Mouse (Mus musculus) neural tube, embryonic 11.5 days (tissue): ENCODE measurements around the gene Rho. TPM values are rescaled to one million over a fixed set of nuclear protein-coding genes. Genes with fewer than 3 reads are reported as not detected.

Experiments
- ATAC-seq: fragments of 200-750 bp; cut with Nextera tagmentation; 2 replicates; pipeline ENCODE4 v1.8.0; 2017; ENCODE audit warnings: moderate number of reproducible peaks, mild to moderate bottlenecking, moderate TSS enrichment, moderate library complexity; ENCODE audit not compliant: insufficient read depth, low FRiP score, low TSS enrichment
- DNase-seq: peaks from one replicate; pipeline ENCODE4 v3.0.0-alpha.2; 2015; ENCODE audit warnings: low spot score
- H3K27ac ChIP-seq: fragments of 300-500 bp; sonication (generic); 2 replicates; pipeline ENCODE4 v1.5.1; 2014; ENCODE audit warnings: low read depth, mild to moderate bottlenecking, low read length
- H3K27me3 ChIP-seq: fragments of 300-500 bp; sonication (generic); 2 replicates; pipeline ENCODE4 v1.6.1; 2014; ENCODE audit warnings: mild to moderate bottlenecking, low read length, mixed read lengths; ENCODE audit not compliant: control insufficient read depth, insufficient read depth
- H3K36me3 ChIP-seq: fragments of 300-500 bp; sonication (generic); 2 replicates; pipeline ENCODE4 v1.6.1; 2014; ENCODE audit warnings: mild to moderate bottlenecking, low read length, moderate library complexity, mixed read lengths; ENCODE audit not compliant: control insufficient read depth, insufficient read depth
- H3K4me1 ChIP-seq: fragments of 300-500 bp; sonication (generic); 2 replicates; pipeline ENCODE4 v1.6.1; 2014; ENCODE audit warnings: low read length, mixed read lengths; ENCODE audit not compliant: control insufficient read depth, insufficient read depth
- H3K4me2 ChIP-seq: fragments of 300-500 bp; sonication (generic); 2 replicates; pipeline ENCODE4 v1.6.1; 2014; ENCODE audit warnings: low read depth, mild to moderate bottlenecking, moderate library complexity
- H3K4me3 ChIP-seq: fragments of 300-500 bp; sonication (generic); 2 replicates; pipeline ENCODE4 v1.5.1; 2014; ENCODE audit warnings: low read depth, low read length
- H3K9ac ChIP-seq: fragments of 300-500 bp; sonication (generic); 2 replicates; pipeline ENCODE4 v1.6.1; 2014; ENCODE audit warnings: mild to moderate bottlenecking, low read length
- H3K9me3 ChIP-seq: fragments of 300-500 bp; sonication (generic); 2 replicates; pipeline ENCODE4 v1.6.1; 2016; ENCODE audit warnings: low read length; ENCODE audit not compliant: control insufficient read depth
- WGBS: fragments of 180-500 bp; shearing (Covaris S2); extraction: QIAGEN DNeasy Blood & Tissue Kit; methylation state at CpG from one replicate; pipeline ENCODE4 v1.1.7; 2014; 5-methylcytosine and 5-hydroxymethylcytosine counted together
- polyA plus RNA-seq: library from polyadenylated mRNA; unstranded; fragments of >200 nt; fragmentation: Nextera tagmentation; extraction: Ambion mirVana; gene quantifications from 2 replicates; pipeline ENCODE4 v1.2.1, GENCODE M21; 2014

Rho gene
- polyA plus RNA-seq, 1 experiment from 2014 or later: not detected

DNA sequence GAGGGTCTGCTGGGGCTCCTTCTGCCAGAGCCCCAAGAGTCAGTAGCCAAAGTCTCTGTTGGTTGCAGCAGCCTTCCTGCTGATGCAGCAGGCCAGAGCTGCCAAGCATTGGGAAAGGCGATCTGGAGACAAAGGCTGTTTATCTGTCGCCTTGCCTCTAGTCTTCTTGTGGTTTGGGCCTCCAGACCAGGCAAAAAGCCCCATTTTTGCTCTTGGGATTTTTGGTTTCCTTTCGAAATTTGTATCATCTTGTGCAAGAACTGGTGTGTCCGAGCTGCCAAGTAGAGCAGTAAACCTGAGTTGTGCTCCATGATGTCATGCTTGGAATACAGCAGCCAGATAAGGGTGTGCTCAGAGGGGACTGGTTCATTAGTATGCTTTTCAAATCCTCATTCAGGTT, 34.4 kb upstream of the Rho start:
- H3K9me3 ChIP-seq: no peaks in the 10 kb centered on the region
- no peak for DNase-seq
- H3K9ac ChIP-seq: no peak overlapping the region
- no peak overlapping the region for H3K27ac ChIP-seq
- no peaks in the 10 kb centered on the region for H3K4me1 ChIP-seq
- WGBS: 91% methylated on average over 4 of the region's 4 CpGs
- no peak overlapping the region for H3K4me2 ChIP-seq
- H3K27me3 ChIP-seq: no peaks in the 10 kb centered on the region
- no peak for ATAC-seq
- peaks cover 3% of the 10 kb centered on the region; the same call in 1 of the 2 replicates for H3K36me3 ChIP-seq
- H3K4me3 ChIP-seq: no peak overlapping the region

DNA sequence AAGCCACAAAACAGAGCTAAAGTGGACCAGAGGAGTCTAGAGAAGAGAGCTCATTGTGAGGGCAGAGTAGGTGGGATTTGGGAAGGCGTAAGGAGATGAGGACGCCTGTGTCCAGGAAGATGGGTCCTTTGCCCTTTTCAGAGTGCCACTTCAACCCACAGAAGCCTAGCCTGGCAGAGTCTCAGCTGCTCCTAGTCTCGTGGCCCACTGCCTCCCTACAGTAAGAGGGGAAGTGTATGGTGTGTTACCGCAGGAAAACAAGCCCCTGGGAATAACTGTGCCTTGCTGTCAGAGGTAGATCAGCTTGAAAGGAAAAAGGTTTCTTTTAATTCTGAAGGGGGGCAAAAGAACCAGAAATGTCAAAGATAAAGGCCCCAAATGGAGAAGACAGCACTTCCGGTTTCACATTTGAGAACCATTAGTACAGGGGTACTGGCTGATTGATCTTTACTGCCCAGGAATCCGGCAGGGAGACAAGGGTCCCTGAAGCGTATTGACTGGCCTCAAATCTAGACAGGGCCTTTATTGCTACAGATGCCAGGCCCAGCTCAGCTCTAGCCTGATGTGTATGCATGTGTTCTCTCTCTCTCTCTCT, 33.5 kb upstream of the Rho start:
- no peak for ATAC-seq
- DNase-seq: no peak

DNA sequence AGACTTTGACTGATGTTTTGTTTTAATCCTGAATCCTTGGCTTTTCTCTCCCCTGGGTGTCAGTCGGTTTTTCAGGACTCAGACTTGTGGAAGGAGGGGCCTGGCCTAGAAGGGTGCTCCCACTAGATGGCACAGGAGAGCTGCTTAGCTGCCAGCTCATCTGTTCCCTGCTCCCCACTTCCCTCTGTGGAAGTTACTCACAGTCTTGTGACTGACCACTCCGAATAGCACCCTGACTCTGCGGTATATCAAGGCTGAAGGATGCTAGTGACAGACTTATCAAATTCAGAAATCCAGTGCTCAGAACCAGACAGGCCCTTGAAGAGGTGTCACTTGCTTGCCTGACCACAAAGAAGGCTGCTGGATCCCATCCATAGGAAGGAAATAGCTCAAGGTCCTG, 30.5 kb upstream of the Rho start:
- Histone ChIP-seq H3K9me3 (no peaks in the 10 kb centered on the region), H3K4me2 (no peak overlapping the region), H3K36me3 (peaks cover 3% of the 10 kb centered on the region; the same call in 1 of the 2 replicates), H3K27me3 (no peaks in the 10 kb centered on the region), H3K9ac (no peak overlapping the region), H3K4me3 (no peak overlapping the region), H3K27ac (no peak overlapping the region), H3K4me1 (no peaks in the 10 kb centered on the region)
- ATAC-seq (no peak), DNase-seq (peak; percentile 70)
- WGBS: 36% methylated on average over 3 of the region's 3 CpGs

More for the DNA sequence above, 33.5 kb upstream of the Rho start:
- 78% methylated on average over 7 of the region's 7 CpGs for WGBS
- H3K9ac ChIP-seq: no peak overlapping the region
- H3K9me3 ChIP-seq: no peaks in the 10 kb centered on the region
- no peak overlapping the region for H3K27ac ChIP-seq
- H3K36me3 ChIP-seq: peaks cover 3% of the 10 kb centered on the region; the same call in 1 of the 2 replicates
- H3K4me1 ChIP-seq: no peaks in the 10 kb centered on the region
- no peak overlapping the region for H3K4me2 ChIP-seq
- H3K4me3 ChIP-seq: no peak overlapping the region
- H3K27me3 ChIP-seq: no peaks in the 10 kb centered on the region

DNA sequence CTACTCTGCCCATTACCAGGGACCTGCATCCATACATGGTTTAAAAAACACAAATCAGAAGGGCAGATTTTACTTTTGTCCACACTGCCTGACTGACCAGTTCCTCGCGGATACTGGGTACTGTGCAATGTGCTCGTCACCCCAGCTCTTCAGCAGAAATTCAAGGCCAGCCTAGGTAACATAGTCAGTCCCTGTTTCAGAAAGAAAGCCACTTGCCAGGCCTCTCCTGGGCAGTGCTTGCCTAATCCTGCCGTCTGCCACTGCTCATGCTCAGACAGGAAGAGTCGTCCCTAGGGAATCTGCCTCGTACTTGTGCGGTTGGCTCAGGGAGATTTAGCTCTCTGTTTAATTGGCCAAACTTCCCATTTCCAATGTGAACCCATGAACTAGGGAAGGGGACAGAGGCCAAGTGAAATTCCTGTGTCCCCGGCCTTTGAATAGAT, 30.0 kb upstream of the Rho start:
- Histone ChIP-seq H3K9ac (no peak overlapping the region), H3K4me2 (no peak overlapping the region), H3K36me3 (peaks cover 3% of the 10 kb centered on the region; the same call in 1 of the 2 replicates), H3K4me1 (no peaks in the 10 kb centered on the region), H3K9me3 (no peaks in the 10 kb centered on the region), H3K27me3 (no peaks in the 10 kb centered on the region), H3K27ac (no peak overlapping the region), H3K4me3 (no peak overlapping the region)
- DNase-seq (no peak), ATAC-seq (no peak)
- WGBS: 84% methylated on average over 8 of the region's 8 CpGs

DNA sequence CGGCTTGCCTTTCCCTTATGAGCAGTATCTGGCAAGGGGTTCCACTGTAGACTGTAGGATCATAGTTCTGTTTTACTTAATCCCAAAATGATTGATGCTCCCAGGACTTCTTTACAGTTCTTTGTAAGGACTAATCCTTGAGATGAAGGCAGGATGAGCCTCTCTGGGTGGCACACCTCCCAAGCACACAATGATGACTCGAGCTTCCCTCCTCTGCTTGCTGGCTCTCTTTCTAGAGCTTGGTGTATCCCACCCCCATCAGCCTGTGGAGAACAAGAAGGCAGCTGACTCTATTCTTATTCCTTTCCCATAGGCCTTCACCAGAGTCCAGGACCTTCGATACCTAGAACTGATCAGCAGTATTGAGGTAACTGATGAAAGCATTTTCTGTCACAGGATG, 29.0 kb upstream of the Rho start:
- Histone ChIP-seq H3K27me3 (no peaks in the 10 kb centered on the region), H3K4me3 (no peak overlapping the region), H3K36me3 (peaks cover 3% of the 10 kb centered on the region; the same call in 1 of the 2 replicates), H3K9ac (no peak overlapping the region), H3K9me3 (no peaks in the 10 kb centered on the region), H3K4me2 (no peak overlapping the region), H3K27ac (no peak overlapping the region), H3K4me1 (no peaks in the 10 kb centered on the region)
- ATAC-seq (no peak), DNase-seq (no peak)
- WGBS: 83% methylated on average over 3 of the region's 3 CpGs

- no peaks in the 10 kb centered on the region for H3K36me3 ChIP-seq
- H3K27ac ChIP-seq: no peak overlapping the region
- H3K9ac ChIP-seq: no peak overlapping the region
- H3K4me2 ChIP-seq: no peak overlapping the region
- H3K27me3 ChIP-seq: no peaks in the 10 kb centered on the region
- H3K4me3 ChIP-seq: no peak overlapping the region
- DNase-seq (no peak), ATAC-seq (no peak)
- H3K4me1 ChIP-seq: no peaks in the 10 kb centered on the region
- WGBS: 92% methylated on average over 6 of the region's 6 CpGs
- H3K9me3 ChIP-seq: no peaks in the 10 kb centered on the region
These were observed 26.0 kb upstream of the Rho start for GRCm38 (mm10) chr6:115905568-115905967.

GRCm38 (mm10) chr6:115906455-115906854, 25.1 kb upstream of the Rho start:
- Histone ChIP-seq H3K27me3 (no peaks in the 10 kb centered on the region), H3K4me2 (no peak overlapping the region), H3K27ac (no peak overlapping the region), H3K9ac (no peak overlapping the region), H3K4me1 (no peaks in the 10 kb centered on the region), H3K9me3 (no peaks in the 10 kb centered on the region), H3K4me3 (no peak overlapping the region), H3K36me3 (no peaks in the 10 kb centered on the region)
- DNase-seq: no peak
- ATAC-seq: no peak
- WGBS: 78% methylated on average over 1 of the region's 1 CpGs

DNA sequence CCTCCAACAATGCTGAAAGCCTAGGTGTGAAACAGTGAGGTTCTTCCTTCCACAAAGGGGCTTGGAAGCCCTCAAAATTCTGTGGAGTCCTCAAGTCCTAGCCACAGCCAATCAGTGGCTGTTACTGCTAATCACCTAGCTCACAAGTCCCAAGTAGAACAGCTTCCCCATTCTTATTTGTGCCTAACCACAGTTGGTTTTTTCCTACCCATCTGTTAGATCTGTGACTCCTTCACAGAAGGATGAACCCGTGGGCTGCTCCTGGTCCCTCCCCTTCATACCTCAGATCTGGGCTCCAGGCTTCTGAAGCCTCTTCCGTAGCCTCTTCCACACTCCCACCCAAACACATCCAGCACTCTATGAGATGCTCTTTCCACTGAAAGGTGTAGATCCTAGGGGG, 24.7 kb upstream of the Rho start:
- Histone ChIP-seq H3K27ac (no peak overlapping the region), H3K9ac (no peak overlapping the region), H3K9me3 (no peaks in the 10 kb centered on the region), H3K27me3 (no peaks in the 10 kb centered on the region), H3K4me3 (no peak overlapping the region), H3K36me3 (no peaks in the 10 kb centered on the region), H3K4me1 (no peaks in the 10 kb centered on the region), H3K4me2 (no peak overlapping the region)
- ATAC-seq (no peak), DNase-seq (no peak)
- 68% methylated on average over 2 of the region's 2 CpGs for WGBS

GRCm38 (mm10) chr6:115908421-115908982, 23.0 kb upstream of the Rho start:
- Histone ChIP-seq H3K36me3 (no peaks in the 10 kb centered on the region), H3K4me1 (no peaks in the 10 kb centered on the region), H3K27me3 (no peaks in the 10 kb centered on the region), H3K9me3 (no peaks in the 10 kb centered on the region), H3K4me2 (no peak overlapping the region), H3K9ac (no peak overlapping the region), H3K4me3 (no peak overlapping the region), H3K27ac (no peak overlapping the region)
- WGBS: 51% methylated on average over 6 of the region's 6 CpGs
- DNase-seq: no peak
- ATAC-seq: no peak
